Mouse (Mus musculus) heart, embryonic 13.5 days (tissue): ENCODE measurements around the gene Il6st. TPM values are rescaled to one million over a fixed set of nuclear protein-coding genes. Genes with fewer than 3 reads are reported as not detected.
A peak's percentile ranks its signal among the peaks of the same experiment; 100 is the strongest.
"Not testable (repeated sequence)": the region's sequence is repeated elsewhere in the genome, so short reads cannot be mapped to it uniquely, and the experiment has no call there.

ENCODE experiments used
- ATAC-seq: fragments of 200-750 bp; cut with Nextera tagmentation; 2 replicates; pipeline ENCODE4 v1.8.0; 2017; ENCODE audit warnings: moderate TSS enrichment; ENCODE audit not compliant: insufficient number of reproducible peaks, low FRiP score, low TSS enrichment; ENCODE audit errors: extremely low read depth
- H3K27ac ChIP-seq: fragments of 300-500 bp; sonication (generic); replicated peaks from 2 replicates; pipeline ENCODE4 v1.5.1; 2015; ENCODE audit warnings: moderate library complexity, mild to moderate bottlenecking, inconsistent platforms
- H3K27me3 ChIP-seq: fragments of 300-500 bp; sonication (generic); replicated peaks from 2 replicates; pipeline ENCODE4 v1.6.1; 2015; ENCODE audit warnings: mild to moderate bottlenecking, inconsistent platforms
- H3K36me3 ChIP-seq: fragments of 300-500 bp; sonication (generic); 2 replicates; pipeline ENCODE4 v1.6.1; 2015; ENCODE audit warnings: mild to moderate bottlenecking, inconsistent platforms
- H3K4me1 ChIP-seq: fragments of 300-500 bp; sonication (generic); 2 replicates; pipeline ENCODE4 v1.6.1; 2015; ENCODE audit warnings: inconsistent platforms
- H3K4me2 ChIP-seq: fragments of 300-500 bp; sonication (generic); 2 replicates; pipeline ENCODE4 v1.6.1; 2015; ENCODE audit warnings: inconsistent platforms, mild to moderate bottlenecking, moderate library complexity
- H3K4me3 ChIP-seq: fragments of 300-500 bp; sonication (generic); 2 replicates; pipeline ENCODE4 v1.5.1; 2015; ENCODE audit warnings: moderate library complexity, mild to moderate bottlenecking, inconsistent platforms
- H3K9ac ChIP-seq: fragments of 300-500 bp; sonication (generic); 2 replicates; pipeline ENCODE4 v1.6.1; 2015; ENCODE audit warnings: inconsistent platforms, mild to moderate bottlenecking, moderate library complexity
- H3K9me3 ChIP-seq: fragments of 300-500 bp; sonication (generic); 2 replicates; pipeline ENCODE4 v1.6.1; 2016; ENCODE audit warnings: inconsistent platforms
- WGBS: fragments of 180-500 bp; shearing (Covaris S2); methylation state at CpG from one replicate; pipeline ENCODE4 v1.1.7; 2015; ENCODE audit warnings: mixed read lengths; 5-methylcytosine and 5-hydroxymethylcytosine counted together
- polyA plus RNA-seq: library from polyadenylated mRNA; unstranded; fragments of >200 nt; fragmentation: Nextera tagmentation; extraction: Ambion mirVana; gene quantifications from 2 replicates; pipeline ENCODE4 v1.2.1, GENCODE M21; 2015

Il6st gene
- polyA plus RNA-seq, 1 experiment from 2014 or later = 42.1 TPM

DNA sequence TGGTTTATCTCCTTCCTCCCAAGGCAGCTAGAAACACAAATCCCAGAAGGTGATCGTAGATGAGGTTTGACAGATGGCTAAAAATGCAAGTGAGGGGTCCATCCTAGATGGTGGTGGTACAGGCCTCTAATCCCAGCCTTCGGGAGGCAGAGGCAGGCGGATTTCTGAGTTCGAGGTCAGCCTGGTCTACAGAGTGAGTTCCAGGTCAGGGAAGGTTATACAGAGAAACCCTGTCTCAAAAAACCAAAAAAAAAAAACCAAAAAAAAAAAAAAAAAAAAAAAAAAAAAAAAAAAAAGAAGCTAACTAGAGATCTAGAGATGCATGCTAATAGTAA, 36.8 kb upstream of the Il6st start:
- Histone ChIP-seq H3K4me1 (peaks cover 35% of the 10 kb centered on the region), H3K27ac (peak overlapping the region; percentile 87; the same call in 1 of the 2 replicates)
- not testable (repeated sequence) for ATAC-seq, H3K4me3 ChIP-seq, H3K4me2 ChIP-seq, H3K27me3 ChIP-seq, H3K9ac ChIP-seq, H3K36me3 ChIP-seq, H3K9me3 ChIP-seq
- 77% methylated on average over 4 of the region's 4 CpGs for WGBS

DNA sequence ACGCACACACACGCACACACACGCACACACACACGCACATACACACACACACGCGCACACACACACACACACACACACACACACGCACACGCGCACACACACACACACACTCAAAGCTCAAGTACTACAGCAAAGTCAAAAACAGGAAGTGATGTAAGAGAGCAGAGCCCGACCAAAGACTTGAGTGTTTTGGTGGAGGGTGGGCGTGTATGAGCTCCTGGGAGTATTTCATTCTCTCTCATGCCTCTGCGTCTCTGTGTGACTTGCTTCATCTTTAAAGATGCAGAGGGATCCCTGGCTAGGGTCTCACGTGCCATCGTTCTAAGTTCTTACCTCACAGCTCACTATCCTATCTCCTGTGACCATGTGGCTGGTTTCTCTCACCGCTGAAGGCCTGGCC, 36.3 kb upstream of the Il6st start:
- Histone ChIP-seq H3K36me3 (no peaks in the 10 kb centered on the region), H3K27ac (no peak overlapping the region), H3K4me2 (no peak overlapping the region), H3K27me3 (no peaks in the 10 kb centered on the region), H3K4me3 (no peak overlapping the region), H3K9ac (no peak overlapping the region), H3K4me1 (peaks cover 33% of the 10 kb centered on the region), H3K9me3 (no peaks in the 10 kb centered on the region)
- WGBS = 94% methylated on average over 15 of the region's 15 CpGs
- ATAC-seq = no peak

DNA sequence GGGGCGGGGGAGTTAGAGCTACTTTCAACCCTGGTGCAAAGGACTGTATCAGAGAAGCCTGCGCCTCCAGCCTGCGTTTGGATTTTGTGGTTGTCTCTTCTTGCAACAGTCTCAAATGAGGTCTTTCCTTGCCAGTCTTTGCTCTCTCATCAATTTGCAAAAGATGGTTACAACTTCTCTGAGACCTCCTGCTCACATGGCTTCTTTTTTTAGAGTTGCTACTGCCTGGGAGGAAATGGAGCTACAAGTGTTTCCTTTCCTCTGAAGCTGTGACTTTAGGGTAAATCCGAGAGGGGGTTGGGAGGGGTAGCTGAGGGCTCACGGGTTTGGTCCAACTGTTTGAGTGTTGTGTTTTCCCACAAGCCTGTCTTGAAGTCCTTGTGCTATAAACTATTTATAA, 30.6 kb upstream of the Il6st start:
- WGBS = 46% methylated on average over 5 of the region's 5 CpGs
- Histone ChIP-seq H3K4me2 (no peak overlapping the region), H3K9ac (no peak overlapping the region), H3K9me3 (no peaks in the 10 kb centered on the region), H3K27ac (peak overlapping the region; percentile 5; the same call in 1 of the 2 replicates), H3K36me3 (no peaks in the 10 kb centered on the region), H3K4me3 (no peak overlapping the region), H3K4me1 (peaks cover 26% of the 10 kb centered on the region), H3K27me3 (no peaks in the 10 kb centered on the region)
- ATAC-seq = no peak

DNA sequence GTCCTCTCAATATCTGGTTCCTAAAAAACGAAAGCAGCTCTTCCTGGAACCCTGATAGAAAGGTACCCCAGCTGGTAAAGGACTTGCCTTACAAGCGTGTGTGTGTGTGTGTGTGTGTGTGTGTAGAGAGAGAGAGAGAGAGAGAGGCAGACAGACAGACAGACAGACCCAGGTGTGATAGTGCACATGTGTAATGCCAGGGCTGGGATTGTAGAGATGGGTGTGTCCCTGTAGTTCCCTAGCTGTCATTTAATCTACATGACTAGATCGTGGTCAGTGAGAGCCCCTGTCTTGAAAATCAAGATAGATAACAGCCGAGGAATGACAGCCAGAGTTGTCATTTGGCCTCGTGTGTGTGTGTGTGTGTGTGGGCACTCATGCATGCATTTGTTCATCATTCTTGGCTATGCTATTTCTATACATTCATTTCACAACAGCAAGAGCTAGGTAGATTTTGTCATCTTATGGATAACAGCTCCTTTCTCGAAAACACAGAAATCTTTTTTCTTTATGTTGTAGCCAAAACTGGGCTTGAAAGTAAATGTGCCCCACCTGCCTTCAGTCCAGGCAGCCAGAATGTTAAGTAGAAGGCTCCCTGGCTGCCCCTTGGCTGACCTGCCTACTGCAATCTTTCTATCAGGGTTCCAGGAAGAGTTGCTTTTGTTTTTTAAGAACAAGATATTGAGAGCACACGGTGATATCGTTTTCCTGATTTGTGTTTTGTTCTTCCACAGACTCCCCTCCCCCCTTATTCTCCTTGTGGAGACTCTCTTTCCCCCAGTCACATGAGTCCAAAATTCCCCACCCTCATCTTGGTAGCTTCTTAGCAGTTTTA, 28.4 kb upstream of the Il6st start:
- no peak overlapping the region for H3K27ac ChIP-seq
- no peak overlapping the region for H3K4me2 ChIP-seq
- H3K9me3 ChIP-seq = no peaks in the 10 kb centered on the region
- no peak for ATAC-seq
- no peak overlapping the region for H3K9ac ChIP-seq
- peaks cover 46% of the 10 kb centered on the region for H3K4me1 ChIP-seq
- 33% methylated on average over 8 of the region's 8 CpGs for WGBS
- no peaks in the 10 kb centered on the region for H3K36me3 ChIP-seq
- no peak overlapping the region for H3K4me3 ChIP-seq
- no peaks in the 10 kb centered on the region for H3K27me3 ChIP-seq

DNA sequence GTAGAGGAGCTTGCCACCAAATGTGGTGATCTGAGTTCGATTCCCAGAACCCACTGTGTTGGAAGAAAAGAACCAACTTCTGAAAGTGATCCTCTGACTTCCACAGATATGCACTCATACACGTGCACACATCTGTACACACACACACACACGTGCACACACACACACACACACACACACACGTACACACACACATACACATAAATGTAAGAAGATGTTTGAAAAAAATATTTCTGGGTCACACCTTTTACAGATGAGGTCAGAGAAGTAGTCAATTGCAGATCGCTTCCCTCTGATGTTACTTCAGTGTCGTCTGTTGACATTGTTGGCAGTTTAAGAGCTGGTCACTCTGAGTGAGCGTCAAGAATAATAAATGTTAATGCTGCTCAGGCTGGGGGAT, 27.6 kb upstream of the Il6st start:
- no peak overlapping the region for H3K27ac ChIP-seq
- no peak overlapping the region for H3K4me2 ChIP-seq
- no peak for ATAC-seq
- H3K4me1 ChIP-seq = peaks cover 48% of the 10 kb centered on the region
- no peak overlapping the region for H3K4me3 ChIP-seq
- 73% methylated on average over 7 of the region's 7 CpGs for WGBS
- H3K27me3 ChIP-seq = no peaks in the 10 kb centered on the region
- H3K9me3 ChIP-seq = no peaks in the 10 kb centered on the region
- no peaks in the 10 kb centered on the region for H3K36me3 ChIP-seq
- no peak overlapping the region for H3K9ac ChIP-seq

DNA sequence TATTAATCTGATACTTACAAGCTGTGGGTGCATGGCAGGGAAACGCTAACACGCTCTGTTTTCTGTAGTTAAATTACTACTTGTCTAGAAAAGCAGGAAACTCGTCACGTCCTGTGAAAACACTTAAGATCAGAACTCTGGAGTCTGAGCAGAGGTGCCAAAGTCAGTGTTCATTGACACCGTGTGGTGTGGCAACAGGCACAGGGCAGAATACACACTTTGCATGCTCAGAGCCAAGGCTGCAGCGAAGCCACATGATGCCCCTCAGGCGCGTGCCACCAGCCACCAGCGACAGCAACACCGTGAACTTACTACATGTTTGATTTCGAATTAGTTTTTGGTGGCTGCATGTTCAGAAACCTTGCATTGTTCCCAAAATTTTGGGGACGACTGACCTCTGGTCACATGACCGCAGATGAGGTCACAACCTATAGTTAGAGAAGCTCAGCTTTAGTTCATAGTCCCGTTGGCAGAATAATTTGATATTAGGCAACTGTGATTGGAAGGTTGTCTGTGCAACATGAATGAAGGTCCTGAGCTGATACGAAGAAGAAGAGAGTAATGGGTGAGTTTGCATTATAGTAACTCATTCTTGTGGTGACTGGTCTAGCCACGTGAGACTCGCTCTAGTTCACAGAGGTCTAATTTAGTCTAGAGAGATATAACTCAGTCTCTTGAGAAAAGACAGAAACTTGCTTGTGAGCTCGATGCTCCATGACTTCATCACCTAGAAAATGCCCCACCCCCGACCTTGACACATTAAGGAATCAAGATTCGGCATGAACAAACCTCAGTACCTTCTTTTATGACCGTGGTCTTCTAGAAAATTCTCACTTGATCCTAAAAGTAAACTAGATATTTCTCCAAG, 25.6 kb upstream of the Il6st start:
- H3K27me3 ChIP-seq = no peaks in the 10 kb centered on the region
- ATAC-seq = no peak
- no peak overlapping the region for H3K4me3 ChIP-seq
- H3K4me2 ChIP-seq = no peak overlapping the region
- peaks cover 41% of the 10 kb centered on the region for H3K4me1 ChIP-seq
- 76% methylated on average over 21 of the region's 21 CpGs for WGBS
- 0 out of 2 replicates have a peak overlapping the region, but pooled peaks have one; percentile 83 for H3K27ac ChIP-seq
- no peaks in the 10 kb centered on the region for H3K36me3 ChIP-seq
- H3K9ac ChIP-seq = no peak overlapping the region
- no peaks in the 10 kb centered on the region for H3K9me3 ChIP-seq

DNA sequence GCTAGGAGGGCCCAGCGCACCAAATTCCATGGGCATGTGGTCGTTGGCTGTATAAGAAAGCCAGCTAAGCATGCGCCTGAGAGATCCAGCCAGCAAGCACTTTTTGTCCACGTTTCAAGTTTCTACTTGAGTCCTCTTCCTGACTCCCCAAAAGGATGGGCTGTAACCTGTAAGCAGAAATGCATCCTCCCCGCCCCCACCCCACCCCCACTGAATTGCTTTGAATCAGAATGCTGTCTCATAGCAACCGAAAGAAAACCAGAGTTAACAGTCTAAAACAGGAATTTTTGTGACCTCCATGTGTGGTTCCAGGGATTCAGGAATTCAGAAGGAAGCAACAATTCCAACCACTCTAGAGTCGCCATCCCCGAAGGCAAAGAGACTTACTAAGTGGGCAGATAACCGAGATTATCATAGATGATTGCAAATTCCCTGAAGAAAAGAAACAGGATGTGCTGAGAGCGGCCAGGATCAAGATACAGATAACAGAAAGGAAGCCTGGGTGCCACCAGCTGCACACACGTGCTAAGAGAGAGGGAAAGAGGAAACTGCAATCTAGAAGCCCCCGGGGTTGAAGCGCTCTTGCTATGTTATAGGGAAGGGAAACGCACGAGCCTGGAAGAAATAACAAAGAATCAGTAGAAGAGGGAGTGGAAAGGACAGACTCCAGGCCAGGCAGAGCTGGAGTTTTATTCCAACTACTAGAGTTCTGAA, 24.6 kb upstream of the Il6st start:
- Histone ChIP-seq H3K4me3 (peak overlapping the region; percentile 38), H3K27ac (peak overlapping the region; percentile 83), H3K27me3 (no peaks in the 10 kb centered on the region), H3K9ac (peak overlapping the region; percentile 41), H3K4me2 (peak overlapping the region; percentile 66), H3K36me3 (no peaks in the 10 kb centered on the region), H3K9me3 (no peaks in the 10 kb centered on the region), H3K4me1 (peaks cover 36% of the 10 kb centered on the region)
- ATAC-seq = no peak
- 16% methylated on average over 15 of the region's 15 CpGs for WGBS

DNA sequence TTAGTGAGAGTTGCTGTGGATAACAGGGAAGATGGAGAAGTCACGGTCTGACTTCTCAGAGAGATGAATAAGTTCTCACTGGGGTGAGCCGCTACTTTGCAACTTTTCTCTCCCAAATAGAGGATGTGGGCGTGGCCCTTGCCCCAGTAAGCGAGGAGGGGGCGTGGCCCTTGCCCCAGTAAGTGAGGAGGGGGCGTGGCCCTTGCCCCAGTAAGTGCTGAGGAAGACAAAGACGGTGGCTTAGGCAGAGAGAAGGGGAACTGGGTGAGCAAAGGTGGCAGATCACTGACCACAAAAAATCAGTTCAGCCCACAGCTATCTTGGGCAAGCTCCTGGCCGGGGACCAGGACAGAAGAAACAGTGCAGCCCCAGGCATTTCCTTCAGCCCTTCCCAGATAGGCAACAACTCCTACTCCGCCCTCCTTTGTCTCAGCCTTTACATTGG, 23.9 kb upstream of the Il6st start:
- H3K9ac ChIP-seq = peak overlapping the region; percentile 41
- WGBS = 18% methylated on average over 9 of the region's 9 CpGs
- H3K4me3 ChIP-seq = peak overlapping the region; percentile 38
- H3K9me3 ChIP-seq = no peaks in the 10 kb centered on the region
- H3K27ac ChIP-seq = peak overlapping the region; percentile 83
- peak overlapping the region; percentile 66 for H3K4me2 ChIP-seq
- no peaks in the 10 kb centered on the region for H3K36me3 ChIP-seq
- no peaks in the 10 kb centered on the region for H3K27me3 ChIP-seq
- peaks cover 36% of the 10 kb centered on the region for H3K4me1 ChIP-seq
- ATAC-seq = 0 out of 2 replicates have a peak, but pooled peaks have one; percentile 37

DNA sequence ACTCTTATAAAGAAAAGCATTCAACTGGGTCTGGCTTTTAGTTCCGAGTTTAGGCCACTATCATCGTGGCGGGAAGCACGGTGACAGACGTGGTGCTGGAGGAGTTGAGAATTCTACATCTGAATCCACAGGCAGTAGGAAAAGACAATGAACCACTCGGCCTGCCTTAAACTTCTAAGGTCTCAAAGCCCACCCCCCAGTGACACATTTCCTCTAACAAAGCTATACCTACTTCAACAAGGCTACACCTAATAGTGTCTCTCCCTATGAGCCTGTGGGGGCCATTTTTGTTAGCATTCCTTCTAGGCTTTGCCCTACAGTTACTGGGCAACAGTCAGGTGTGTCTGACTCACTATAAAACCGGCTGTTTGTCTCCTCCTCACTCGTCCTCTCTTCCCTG, 23.2 kb upstream of the Il6st start:
- Histone ChIP-seq H3K27ac (peak overlapping the region; percentile 83), H3K9ac (no peak overlapping the region), H3K27me3 (no peaks in the 10 kb centered on the region), H3K4me3 (no peak overlapping the region), H3K9me3 (no peaks in the 10 kb centered on the region), H3K36me3 (no peaks in the 10 kb centered on the region), H3K4me2 (no peak overlapping the region), H3K4me1 (peaks cover 30% of the 10 kb centered on the region)
- WGBS = 57% methylated on average over 8 of the region's 8 CpGs
- no peak for ATAC-seq

DNA sequence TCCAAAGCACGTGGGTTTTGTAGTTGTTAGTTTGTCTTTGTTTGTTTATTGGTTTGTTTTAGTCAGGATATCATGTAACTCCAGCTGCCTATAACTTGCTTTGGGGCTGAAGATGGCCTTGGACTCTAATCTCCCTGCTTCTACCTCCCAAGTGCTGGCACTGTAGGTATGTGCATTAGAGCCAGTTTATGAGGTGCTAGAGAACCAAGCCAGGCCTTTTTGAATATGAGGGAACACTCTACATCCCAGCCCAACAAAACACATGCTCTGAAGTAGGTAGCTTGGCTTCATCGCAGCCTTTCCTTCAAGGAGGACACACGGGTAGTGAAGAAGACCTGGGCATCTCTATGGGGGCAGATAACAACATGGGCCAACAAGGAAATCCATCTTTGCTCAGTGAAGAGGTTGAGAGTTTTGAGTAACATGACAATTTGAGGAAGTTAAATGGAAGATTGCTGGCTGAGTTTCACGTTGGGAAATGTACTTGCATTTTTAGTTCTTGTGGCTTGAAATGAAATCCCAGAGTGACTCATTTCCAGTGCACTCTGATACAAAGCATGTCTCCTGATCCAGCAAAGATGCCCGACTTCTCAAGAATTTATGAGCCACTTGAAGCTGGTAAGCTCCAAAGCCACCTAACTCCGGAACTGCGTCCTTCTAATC, 20.9 kb upstream of the Il6st start:
- no peaks in the 10 kb centered on the region for H3K36me3 ChIP-seq
- no peak overlapping the region for H3K4me3 ChIP-seq
- no peaks in the 10 kb centered on the region for H3K27me3 ChIP-seq
- no peak for ATAC-seq
- H3K9me3 ChIP-seq = no peaks in the 10 kb centered on the region
- no peak overlapping the region for H3K4me2 ChIP-seq
- 75% methylated on average over 7 of the region's 7 CpGs for WGBS
- peaks cover 24% of the 10 kb centered on the region for H3K4me1 ChIP-seq
- no peak overlapping the region for H3K9ac ChIP-seq
- no peak overlapping the region for H3K27ac ChIP-seq
